Mouse (Mus musculus): ENCODE results near the gene Stra6. TPM values are rescaled to one million over a fixed set of nuclear protein-coding genes. Genes with fewer than 3 reads are reported as not detected.

Gene Stra6
- total RNA-seq, 2 experiments from 2014 or later: 0.12 to 0.20 TPM

DNA sequence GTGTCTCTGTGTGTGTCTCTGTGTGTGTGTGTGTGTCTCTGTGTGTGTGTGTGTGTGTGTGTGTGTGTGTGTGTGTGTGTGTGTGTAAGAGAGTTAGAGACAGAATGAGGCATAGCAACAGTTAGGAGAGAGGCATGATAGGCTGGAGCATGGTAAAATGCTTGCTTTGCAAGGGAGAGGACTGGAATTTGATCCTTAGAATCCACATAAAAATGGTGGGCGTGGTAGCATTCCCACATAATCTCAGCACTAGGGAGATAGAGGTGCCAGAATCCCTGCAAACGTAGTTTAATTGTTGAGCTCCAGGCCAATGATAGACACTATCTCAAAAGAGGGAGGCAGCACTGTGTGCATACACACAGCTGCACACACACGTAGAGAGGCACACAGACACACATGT is 61.5 kb downstream of the Stra6 start:
- no peak for DNase-seq
- intact Hi-C loops (cut with DNase I): no loop called here

DNA sequence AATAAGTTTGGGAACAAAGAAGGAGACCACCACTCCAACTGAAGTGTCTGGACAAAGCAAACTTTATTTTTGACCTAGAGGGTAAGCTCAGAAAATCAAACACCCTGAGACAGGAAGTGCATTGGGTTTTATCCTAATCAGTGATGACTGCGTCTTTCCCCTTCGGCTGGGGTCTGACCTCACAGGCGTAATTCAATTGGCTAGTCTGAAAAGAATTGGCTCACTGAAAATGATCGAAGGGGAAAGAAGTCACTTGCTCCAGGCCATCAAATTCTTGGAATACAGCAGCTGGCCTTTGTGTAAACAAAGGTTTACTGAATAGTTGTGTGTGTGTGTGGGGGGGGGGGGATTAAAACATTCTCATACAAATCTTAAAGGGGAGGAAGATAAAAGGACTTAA is 62.2 kb downstream of the Stra6 start:
- DNase-seq: no peak
- intact Hi-C loops (cut with DNase I): no loop called here

DNA sequence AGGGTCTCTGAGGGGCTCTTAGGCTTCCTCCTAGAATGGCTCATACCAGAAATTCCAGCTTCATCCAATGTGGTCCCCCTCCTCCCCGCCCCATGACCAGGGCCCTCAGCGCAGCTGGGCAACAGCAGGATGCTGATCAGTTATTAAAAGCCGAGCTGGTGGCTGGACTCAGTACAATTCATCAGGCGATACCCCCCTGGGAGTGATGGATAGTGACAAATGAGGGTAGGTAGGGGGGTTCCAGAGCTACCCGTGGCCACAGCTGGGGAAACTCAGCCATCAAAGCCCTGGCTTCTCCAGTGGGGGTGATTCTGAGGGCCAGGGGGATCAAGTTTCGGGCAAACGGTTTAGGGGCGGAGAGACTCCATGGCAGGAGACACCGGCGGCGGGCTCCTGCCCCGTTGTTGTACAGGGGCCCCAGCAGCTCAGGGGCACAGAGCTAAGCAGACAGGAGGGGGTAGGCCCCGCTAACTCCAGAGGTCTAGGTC is 65.4 kb downstream of the Stra6 start:
- no peak for DNase-seq
- intact Hi-C loops (cut with DNase I): no loop called here

DNA sequence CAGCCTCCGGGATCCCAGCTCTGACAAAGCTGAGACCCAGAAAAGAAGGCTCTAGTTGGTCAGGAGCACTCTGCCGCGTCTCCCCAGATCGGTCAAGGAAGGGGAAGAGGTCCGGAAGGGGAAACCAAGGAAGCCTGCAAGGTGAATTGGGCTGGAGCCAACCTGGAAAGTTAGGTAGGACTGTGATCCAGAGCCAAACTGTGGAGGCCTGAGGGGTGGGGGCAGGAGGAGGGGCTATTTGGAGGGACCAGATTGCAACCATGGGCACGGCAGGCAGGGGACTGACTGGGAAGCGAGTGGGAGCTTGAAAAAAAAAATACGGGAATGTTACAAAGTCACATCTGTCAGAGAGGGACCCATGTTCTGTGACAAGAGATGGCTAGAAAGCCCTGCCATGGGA is 65.9 kb downstream of the Stra6 start:
- intact Hi-C loops (cut with DNase I): no loop called here
- no peak for DNase-seq

DNA sequence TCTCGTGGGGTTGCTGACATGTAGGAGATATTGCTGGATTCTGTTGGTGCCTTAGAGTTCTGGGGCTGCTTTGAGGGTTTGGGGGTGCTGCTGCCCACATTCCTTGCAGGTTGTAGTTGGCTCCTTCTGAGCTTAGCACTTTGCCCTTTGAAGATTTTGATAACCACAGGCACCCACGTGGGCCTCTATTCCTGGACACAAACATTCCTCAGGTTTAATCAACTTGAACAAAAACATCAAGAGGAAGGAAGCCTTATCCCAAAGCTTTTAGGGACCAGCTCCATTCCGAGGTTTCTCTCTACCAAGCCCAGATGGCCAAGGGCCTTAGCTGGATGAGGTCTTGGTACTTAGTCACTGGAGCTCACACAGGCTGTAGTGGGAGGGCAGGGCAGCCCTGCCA is 67.3 kb downstream of the Stra6 start:
- intact Hi-C loops (cut with DNase I): no loop called here
- DNase-seq: no peak

DNA sequence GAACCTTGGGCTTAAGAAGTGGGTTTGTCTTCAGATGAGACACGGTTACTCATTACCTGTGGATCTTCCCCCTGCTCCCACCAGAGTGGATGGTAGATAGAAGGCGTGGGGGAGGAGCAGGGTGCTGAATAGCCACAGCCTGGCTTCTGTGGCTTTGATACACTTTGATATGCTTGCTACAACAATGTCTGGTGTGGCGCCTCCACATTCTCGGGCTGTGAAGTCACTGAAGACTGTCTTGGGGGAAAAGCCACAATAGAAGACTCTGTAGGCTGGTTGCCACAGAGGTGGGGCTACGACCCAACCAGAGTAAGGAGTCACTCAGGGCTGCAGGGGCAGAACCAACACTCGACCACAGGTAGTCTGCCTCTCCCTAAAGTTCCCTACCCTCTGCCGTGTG is 68.1 kb downstream of the Stra6 start:
- no peak for DNase-seq
- intact Hi-C loops (cut with DNase I): no loop called here

DNA sequence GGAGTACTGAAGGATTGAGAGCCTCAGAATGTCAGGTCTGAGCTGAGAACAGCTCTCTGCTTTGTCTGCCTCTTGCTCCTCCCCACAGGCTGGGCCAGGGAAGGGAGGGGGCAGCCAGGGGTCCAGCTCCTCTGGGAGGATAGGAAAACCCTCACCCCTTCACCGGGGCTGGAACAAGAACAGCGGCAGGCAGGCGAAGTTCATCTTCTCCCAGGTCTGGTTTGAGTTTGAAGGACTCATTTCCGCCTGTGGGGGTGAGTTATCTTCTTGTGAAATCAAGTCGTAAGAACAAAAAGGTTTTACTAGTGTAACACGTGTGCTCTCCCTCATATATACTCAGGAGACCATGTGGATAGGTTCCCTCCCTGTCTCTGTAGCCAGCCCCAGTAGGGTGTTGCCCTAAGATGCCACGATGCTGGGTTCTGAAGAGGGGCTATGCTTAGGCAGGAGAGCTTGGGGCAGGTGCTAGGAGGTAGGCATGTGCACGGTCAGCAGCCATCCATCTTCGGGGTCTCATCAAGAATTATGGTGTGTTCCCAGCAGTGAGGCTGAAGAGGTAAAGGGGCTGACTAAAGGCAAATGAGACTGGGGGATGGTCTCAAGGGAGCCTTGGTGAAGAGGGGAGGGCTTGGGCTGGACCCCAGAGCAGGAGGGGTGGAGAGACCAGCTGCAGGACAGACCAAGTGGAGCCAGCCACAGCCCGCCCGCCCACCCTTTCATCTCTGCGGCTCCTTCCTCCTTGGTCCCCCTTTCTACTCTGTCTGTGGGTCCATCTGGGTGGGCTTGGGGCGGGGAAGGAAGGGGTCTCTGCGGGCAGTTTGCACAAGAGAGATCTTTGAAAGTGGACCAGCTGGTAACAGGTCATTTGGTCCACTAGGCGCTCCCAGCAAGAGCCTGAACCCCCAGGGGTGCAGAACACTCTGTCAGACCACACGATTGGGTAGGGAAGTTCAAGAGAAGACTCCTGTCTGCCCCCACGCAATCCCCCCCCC is 70.6 kb downstream of the Stra6 start:
- intact Hi-C loops (cut with DNase I): no loop called here
- DNase-seq: no peak

DNA sequence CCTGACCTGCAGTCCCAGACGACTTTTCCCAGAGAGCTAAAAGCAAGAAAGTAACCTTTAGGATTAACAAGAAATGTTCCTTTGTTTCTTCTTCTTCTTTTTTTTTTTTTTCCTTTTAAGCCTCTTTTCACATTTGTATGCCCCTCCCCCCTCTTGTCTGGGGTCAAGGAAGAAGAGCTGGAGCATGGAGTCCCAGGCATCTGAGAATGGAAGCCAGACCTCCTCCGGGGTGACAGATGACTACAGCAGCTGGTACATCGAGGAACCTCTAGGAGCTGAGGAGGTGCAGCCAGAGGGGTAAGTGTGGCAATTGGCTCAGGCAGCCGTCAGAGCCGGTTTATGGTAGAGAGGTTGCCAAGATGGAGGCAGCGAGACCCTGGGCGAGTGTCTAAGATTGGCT is 71.3 kb downstream of the Stra6 start:
- intact Hi-C loops (cut with DNase I): no loop called here
- no peak for DNase-seq

DNA sequence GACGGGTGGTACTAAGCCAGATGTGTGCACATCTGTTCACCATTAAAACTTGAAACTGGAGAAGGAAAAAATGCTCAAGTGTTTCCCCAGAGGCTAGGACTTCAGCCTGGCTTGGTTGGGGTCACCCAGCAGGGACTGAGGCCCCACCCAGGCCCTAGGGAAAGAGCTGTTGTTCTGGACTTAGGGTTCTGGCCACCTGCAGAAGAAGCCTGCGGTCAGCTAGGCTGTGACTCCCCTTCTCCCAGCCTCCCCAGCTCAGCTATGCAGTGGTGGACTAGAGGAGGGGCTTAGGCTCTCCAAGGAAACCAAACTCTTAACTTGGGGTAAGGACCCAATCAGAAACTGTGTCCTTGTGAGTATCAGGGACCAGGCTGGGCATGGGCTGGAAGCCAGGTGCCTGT is 72.3 kb downstream of the Stra6 start:
- DNase-seq: no peak
- intact Hi-C loops (cut with DNase I): no loop called here

DNA sequence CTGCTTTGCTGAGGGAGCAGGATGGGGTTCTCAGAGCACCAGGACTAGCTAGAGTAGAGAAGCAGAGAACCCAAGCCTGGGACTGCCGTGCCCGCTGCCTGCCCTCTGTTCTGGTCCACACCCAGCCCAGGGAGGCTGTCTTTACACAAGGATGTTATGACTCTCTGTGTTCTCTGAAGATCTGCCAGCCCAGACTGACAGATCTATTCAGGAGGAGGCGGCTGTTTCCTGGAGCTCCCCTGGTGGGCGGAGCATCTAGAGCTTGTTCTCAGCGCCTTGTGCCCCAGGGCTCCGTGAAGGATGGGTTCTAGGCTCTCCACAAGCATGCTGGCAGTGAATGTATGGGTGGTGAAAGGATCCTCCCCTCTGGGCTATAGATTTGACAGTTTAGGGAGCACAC is 76.4 kb downstream of the Stra6 start:
- DNase-seq: peak; percentile 27 to 44
- intact Hi-C loops (cut with DNase I): no loop called here

DNA sequence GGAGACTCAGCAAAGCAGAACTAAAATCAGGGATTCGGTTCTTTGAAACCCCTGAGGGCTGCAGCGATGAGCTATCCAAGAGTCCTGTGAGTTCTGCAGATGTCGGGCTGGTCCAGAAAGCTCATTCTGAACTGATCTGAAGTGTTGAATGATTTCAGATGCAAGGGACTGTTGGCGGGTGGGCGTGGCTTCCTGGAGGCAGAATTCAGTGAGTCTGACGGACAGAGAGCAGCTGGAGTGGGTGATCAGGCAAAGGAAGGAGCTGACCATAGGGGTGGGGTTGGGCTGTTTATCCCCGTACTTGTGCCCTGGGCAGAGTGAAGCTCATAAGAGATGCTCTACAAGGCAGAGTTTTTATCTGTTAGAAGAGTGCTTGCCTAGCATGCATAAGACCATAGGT is 79.8 kb downstream of the Stra6 start:
- intact Hi-C loops (cut with DNase I): no loop called here
- peak; percentile 42 to 58 for DNase-seq

DNA sequence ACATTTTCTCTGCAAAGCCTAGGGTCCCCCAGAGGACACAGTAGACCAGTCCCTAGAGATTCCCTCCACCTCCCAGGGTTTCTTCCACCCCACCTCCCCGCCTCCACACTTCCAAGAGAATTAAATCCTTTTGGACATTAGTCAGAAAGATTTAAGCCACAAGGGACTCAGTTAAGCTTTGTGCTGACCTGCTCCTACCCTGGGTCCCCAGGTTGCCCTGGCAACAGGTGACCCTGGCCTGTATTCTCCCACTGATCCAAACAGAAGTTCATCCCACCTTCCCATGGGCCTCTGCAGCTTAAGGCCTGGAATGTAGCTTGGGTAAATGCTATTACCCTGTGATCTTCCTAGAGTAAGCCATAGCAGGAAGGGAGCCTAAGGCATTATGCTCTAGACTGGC is 81.1 kb downstream of the Stra6 start:
- intact Hi-C loops (cut with DNase I): no loop called here
- DNase-seq: no peak

DNA sequence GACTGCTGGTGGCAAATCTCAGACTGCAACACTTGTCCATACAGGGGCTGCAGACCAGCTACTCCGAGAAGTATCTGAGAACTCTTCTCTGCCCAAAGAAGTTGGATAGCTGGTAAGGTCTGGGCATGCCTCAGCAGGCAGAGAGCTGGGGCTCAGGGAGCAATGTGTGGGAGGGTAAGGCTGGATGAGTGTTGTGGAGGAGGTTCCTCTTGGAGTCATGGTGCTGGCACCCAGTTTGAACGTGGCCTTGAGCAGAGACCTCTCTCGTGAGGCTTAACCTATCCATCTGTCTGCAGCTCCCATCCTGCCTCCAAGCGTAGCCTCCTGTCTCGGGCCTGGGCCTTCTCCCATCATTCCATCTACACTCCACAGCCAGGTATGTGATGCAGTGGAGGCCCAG is 81.8 kb downstream of the Stra6 start:
- intact Hi-C loops (cut with DNase I): no loop called here
- no peak for DNase-seq

DNA sequence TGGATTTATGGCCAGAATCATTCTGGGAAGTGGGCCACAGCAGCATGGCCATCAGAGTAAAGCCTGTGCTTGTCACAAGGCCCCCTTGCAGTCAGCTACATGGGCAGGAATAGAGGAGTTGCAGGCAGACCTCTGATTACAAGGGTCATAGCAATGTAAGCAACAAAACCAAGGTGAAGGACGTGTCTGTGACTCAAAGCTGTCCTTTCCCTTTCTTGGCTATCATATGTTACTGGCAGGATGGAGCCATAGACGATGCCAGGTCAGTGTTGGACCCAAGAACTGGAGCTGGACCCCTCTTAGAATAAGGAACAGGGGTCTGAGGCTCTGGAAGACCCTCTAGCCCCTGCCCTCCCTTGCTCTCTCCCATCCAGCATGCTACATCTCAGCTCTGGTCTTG is 85.2 kb downstream of the Stra6 start:
- intact Hi-C loops (cut with DNase I): no loop called here
- no peak for DNase-seq

DNA sequence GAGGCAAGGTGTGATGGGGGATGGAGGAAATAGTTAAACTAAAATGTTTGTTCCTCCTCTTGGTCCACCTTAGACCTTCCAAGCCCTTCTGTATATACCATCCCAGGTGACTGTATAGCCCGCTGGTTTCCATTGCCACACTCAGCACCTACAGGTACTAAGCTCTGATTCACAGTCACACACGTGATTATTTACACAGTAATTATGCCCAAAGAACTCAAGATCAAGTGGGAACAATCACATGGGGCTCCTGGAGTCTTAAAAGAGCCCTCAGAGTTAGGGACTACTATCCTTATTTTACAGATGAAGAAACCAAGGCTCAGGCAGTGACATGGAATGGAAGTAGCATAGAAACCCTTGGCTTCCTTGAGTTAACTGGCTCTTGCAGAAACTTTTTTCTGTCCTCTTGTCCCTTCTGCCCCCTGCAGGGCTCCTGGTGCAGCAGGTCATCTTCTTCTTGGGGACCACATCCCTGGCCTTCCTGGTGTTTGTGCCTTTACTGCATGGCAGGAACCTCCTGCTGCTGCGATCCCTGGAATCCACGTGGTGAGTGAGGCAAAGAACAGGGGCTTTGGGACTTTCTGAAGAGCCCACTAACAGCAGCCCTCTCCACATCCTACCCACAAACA is 87.3 kb downstream of the Stra6 start:
- intact Hi-C loops (cut with DNase I): loop anchor here (2.0 kb wide), 1 partner anchor 112 kb away; no protein-coding TSS in a partner anchor
- no peak for DNase-seq

DNA sequence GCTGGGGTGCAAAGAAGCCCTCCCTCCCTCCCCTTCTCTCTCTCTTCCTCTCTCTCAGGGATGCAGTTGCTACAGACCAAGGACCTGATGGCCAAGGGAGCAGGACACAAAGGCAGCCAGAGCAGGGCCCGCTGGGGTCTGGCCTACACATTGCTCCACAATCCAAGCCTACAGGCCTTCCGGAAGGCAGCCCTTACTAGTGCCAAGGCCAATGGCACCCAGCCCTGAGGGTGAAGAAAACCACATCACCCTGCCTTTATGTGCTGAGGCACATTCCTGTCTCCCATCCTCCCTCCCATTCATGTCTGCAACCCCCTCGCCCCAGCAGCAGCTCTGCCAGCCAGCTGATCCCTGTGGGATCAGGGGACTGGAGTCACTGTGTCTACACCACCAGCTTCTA is 89.5 kb downstream of the Stra6 start:
- intact Hi-C loops (cut with DNase I): no loop called here
- peak in 1 of 2 experiments; percentile 34 for DNase-seq

DNA sequence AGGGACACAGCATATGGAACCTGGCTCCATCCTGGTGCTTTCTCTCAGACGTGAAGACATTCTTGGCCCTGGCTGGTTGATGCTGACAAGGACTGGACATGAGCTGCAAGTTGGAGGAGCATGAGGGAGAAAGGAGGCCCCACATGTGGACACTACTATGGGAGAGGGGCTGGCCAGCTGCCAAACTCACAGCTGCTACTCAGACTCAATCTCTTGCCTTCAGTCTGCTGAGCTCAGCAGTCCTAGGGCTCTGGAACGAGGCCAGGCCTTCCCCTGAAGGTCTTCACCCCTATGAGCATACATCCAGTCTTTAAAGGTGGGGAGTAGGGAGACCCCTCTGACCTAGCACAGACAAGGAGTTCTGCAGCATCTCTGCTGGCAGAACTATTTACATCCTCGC is 91.8 kb downstream of the Stra6 start:
- intact Hi-C loops (cut with DNase I): no loop called here
- DNase-seq: peak; percentile 75 to 77

DNA sequence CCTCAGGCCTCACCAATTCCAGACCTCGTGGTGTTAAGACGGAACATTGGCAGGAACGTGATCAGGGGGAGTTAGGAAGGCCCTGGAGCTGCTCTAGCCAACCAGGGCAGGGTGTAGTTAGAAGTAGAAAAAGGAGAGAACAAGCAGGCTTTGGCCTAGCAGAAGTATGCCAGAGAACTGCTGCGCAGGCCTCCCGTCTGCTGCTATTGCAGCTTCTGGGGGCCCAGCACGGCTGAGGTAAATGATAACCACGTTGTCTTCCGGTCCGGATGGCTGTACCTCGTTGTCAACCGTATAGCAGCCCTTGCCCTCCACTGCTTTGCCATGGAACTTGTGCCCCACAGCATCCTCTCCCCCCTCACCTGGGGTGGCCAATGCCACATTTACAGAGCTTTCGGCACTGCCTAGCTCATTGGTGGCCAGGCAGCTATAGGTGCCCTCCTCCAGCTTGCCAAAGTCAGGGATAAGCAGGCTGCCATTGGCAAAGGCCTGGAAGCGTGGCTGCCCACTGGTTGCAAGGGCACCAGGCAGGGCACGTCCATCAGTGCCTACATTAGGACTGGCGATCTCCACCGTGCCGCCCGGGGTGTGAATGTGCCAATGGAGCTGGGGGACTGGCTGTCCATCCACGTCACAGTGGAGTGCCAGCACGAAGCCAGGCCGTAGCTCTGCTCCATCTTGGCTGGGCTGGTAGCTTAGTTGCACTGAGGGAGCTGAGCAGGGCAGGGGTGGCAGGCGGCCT is 93.4 kb downstream of the Stra6 start:
- intact Hi-C loops (cut with DNase I): no loop called here
- DNase-seq: no peak

DNA sequence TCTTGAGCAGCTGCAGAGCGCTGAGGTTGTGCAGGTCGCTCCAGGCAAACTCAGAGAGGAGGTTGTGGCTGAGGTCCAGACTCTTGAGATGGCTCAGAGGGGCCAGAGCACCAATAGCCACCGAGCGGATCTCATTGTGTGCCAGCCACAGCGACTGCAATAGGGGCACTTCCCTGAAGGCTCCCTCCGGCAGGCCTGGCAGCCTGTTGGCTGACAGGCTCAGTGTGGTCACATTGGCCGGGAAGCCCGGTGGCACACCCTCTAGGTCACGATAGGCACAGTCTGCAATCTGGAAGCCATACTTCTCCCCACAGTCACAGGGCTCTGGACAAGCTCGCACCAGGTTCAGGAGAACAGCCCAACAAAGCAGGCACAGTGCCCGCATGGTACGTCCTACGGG is 94.2 kb downstream of the Stra6 start:
- intact Hi-C loops (cut with DNase I): no loop called here
- peak in 1 of 2 experiments; percentile 24 for DNase-seq

DNA sequence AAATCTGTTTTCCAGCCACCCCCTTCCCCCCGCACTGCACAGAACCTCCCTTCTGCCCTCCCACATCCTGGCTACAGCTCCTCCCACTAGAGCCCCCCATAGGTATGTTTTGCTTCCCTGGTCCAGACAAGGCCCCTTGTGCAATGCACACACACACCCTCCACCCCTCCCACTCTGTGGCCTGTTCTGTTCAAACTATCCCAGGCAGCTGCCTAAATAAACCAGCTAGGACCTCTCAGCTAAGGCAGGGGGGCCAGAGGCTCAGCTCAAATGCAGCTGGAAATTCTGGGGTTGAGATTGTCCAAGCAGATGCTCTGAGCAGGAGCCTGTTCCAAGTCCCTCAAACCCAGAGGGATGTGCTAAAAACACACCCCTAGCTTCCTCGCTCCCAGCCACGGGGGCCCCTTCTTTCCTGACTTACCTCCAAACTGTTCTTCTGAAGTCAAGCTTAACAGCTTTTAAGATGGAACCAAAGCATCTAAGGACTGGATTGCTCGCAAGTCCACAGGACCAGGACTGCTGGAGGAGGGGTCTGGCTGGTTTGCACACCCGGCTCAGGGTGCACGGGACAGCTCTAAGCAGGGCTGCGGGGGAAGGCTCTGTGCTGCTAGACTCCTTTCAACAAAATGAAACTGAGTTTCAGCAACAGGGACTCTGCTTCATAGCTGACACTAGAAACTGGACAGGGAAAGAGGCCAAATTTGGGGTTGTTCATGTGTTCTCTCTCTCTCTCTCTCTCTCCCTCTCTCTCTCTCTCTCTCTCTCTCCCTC is 95.1 kb downstream of the Stra6 start:
- intact Hi-C loops (cut with DNase I): no loop called here
- DNase-seq: peak; percentile 74 to 76

DNA sequence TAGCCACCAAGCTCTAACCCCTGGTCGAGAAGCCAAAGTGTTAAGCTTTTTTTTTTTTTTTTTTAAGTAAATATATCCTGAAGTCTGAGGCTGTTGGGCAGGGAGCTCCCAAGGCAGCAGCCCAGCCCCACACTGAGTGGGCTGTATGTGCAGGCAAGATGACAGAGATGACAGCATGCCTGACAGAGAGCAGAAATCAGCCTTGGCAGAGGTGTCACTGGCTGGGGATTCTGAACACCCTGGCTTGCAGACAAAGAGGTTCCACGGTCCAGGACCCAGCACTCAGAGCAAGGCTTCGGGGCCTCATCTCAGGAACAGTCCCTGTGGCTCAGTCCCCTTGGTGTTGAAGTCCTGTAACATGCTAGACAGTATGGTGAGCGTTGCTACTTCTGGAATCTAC is 96.3 kb downstream of the Stra6 start:
- intact Hi-C loops (cut with DNase I): no loop called here

More for the DNA sequence above, 96.3 kb downstream of the Stra6 start:
- DNase-seq: peak; percentile 68 to 75
